ENCODE assay signal across 8 mouse cellular contexts in the genomic region with DNA sequence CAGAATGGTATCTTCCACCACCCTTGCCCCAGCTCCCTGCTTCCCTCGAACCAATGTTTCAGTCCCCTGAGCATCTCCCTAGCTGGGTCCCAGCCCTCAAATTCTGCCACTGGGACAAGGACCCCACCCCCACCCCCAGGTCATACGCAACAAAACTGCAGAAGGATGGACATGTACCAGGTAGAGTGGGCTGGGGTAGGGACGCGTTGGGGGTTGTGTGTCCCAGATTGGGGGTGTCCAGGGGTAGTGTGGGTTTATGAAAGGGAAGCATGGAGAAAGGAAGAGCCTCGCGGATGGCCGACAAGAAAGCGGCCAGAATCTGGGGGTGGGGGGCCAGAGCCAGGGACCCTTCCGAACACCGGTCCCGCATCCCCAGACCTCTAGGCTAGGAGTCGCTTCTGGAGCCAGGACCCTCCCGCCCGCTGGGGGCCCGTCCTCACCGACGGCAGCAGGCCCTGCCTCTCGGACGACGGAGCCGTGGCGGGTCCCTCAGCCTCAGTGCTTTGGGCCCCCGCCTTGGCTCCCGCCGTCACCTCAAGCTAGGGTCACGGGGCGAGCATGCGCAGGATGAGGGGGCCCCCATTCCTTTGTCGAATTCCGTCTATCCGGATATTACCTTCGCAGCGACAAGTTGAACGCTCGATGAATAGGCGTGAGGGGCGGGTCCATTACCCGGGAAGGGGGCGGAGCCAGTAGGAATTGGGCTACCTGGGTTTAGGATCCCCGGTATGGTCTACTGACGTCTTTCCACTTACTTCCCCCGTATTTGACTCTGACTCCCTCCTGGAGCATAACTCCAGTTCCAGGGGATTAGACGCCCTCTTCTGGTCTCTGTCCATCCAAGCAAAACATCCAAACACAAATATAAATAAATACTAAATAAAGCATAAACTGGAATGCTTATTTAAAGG. TPM values are rescaled to one million over a fixed set of nuclear protein-coding genes. Genes with fewer than 3 reads are reported as not detected.
DNase-seq lines count a peak whose midpoint lies in the region; ATAC-seq and TF ChIP-seq lines count a peak whose summit lies in the region.

A gene (minus strand): TSS at position 521 of the 911 bp plus-strand sequence.

- H3K9ac ChIP-seq in ES-Bruce4 (ENCODE audit: low read depth, poor library complexity, severe bottlenecking), result peak within 1 kb of the TSS; percentile 89
- H3K9ac ChIP-seq in forebrain, embryonic 13.5 days, result peak within 1 kb of the TSS; percentile 76
- H3K9ac ChIP-seq in heart, embryonic 16.5 days (ENCODE audit: low read length), result peak within 1 kb of the TSS; percentile 73
- H3K9ac ChIP-seq in liver, embryonic 13.5 days, result peak within 1 kb of the TSS; percentile 72
- peak within 1 kb of the TSS; percentile 39; the same call in 1 of the 2 replicates for H3K9ac ChIP-seq in stomach, embryonic 15.5 days

- no peaks in the 10 kb centered on the region for H3K4me1 ChIP-seq in ES-Bruce4 (ENCODE audit: control insufficient read depth, insufficient read depth, low read length)
- peaks cover 21% of the 10 kb centered on the region for H3K4me1 ChIP-seq in forebrain, embryonic 13.5 days
- H3K4me1 ChIP-seq in heart, embryonic 16.5 days (ENCODE audit: control insufficient read depth, insufficient read depth, low read length), result peaks cover 11% of the 10 kb centered on the region
- H3K4me1 ChIP-seq in liver, embryonic 13.5 days (replicated peaks), result peaks cover 34% of the 10 kb centered on the region
- peaks cover 7% of the 10 kb centered on the region for H3K4me1 ChIP-seq in stomach, embryonic 15.5 days

- peak within 1 kb of the TSS; percentile 82 for H3K27ac ChIP-seq in ES-Bruce4 (ENCODE audit: insufficient read depth, low read length)
- H3K27ac ChIP-seq in forebrain, embryonic 13.5 days, result peak within 1 kb of the TSS; percentile 51
- H3K27ac ChIP-seq in heart, embryonic 16.5 days (ENCODE audit: low read length), result no peak within 1 kb of the TSS
- no peak within 1 kb of the TSS for H3K27ac ChIP-seq in liver, embryonic 13.5 days
- no peak within 1 kb of the TSS for H3K27ac ChIP-seq in stomach, embryonic 15.5 days

- no peaks in the 10 kb centered on the region for H3K9me3 ChIP-seq in ES-Bruce4 (replicated peaks; ENCODE audit: control insufficient read depth, insufficient read depth, low read length, poor library complexity, severe bottlenecking)
- H3K9me3 ChIP-seq in forebrain, embryonic 13.5 days (replicated peaks), result no peaks in the 10 kb centered on the region
- H3K9me3 ChIP-seq in heart, embryonic 16.5 days (replicated peaks; ENCODE audit: control insufficient read depth, low read length), result no peaks in the 10 kb centered on the region
- no peaks in the 10 kb centered on the region for H3K9me3 ChIP-seq in liver, embryonic 13.5 days (replicated peaks)
- no peaks in the 10 kb centered on the region for H3K9me3 ChIP-seq in stomach, embryonic 15.5 days

- peak within 1 kb of the TSS; percentile 79 for H3K4me2 ChIP-seq in forebrain, embryonic 13.5 days
- peak within 1 kb of the TSS; percentile 92 for H3K4me2 ChIP-seq in heart, embryonic 16.5 days (ENCODE audit: low read depth, low read length)
- peak within 1 kb of the TSS; percentile 95 for H3K4me2 ChIP-seq in liver, embryonic 13.5 days
- H3K4me2 ChIP-seq in stomach, embryonic 15.5 days, result peak within 1 kb of the TSS; percentile 95

- no peaks in the 10 kb centered on the region for H3K27me3 ChIP-seq in ES-Bruce4 (ENCODE audit: control insufficient read depth, insufficient read depth, low read length, poor library complexity, severe bottlenecking)
- no peaks in the 10 kb centered on the region for H3K27me3 ChIP-seq in forebrain, embryonic 13.5 days
- H3K27me3 ChIP-seq in heart, embryonic 16.5 days (ENCODE audit: control insufficient read depth, insufficient read depth, low read length), result no peaks in the 10 kb centered on the region
- H3K27me3 ChIP-seq in liver, embryonic 13.5 days, result peaks cover 9% of the 10 kb centered on the region; the same call in 1 of the 2 replicates
- no peaks in the 10 kb centered on the region for H3K27me3 ChIP-seq in stomach, embryonic 15.5 days (replicated peaks)

- peak; percentile 90 for ATAC-seq in cerebellum, adult (ENCODE audit: insufficient number of reproducible peaks, low FRiP score, low TSS enrichment)
- ATAC-seq in forebrain, embryonic 13.5 days, result peak; percentile 90
- ATAC-seq in heart, embryonic 16.5 days (replicated peaks; ENCODE audit: extremely low read depth, insufficient read depth, low FRiP score), result peak; percentile 66
- peak; percentile 75 for ATAC-seq in liver, embryonic 13.5 days (ENCODE audit: low read depth)
- peak; percentile 72 for ATAC-seq in stomach, embryonic 15.5 days (ENCODE audit: insufficient read depth, low FRiP score, low read depth)

- TF ChIP-seq CTCF in ES-Bruce4 (IDR thresholded peaks at IDR 0.05; ENCODE audit: low read depth, low read length), result no peak

- TF ChIP-seq EP300 in ES-Bruce4 (IDR thresholded peaks at IDR 0.05; ENCODE audit: insufficient read depth, low read depth, low read length), result no peak

- no peaks in the 10 kb centered on the region for H3K36me3 ChIP-seq in ES-Bruce4 (ENCODE audit: control insufficient read depth, insufficient read depth, low read length, poor library complexity, severe bottlenecking)
- no peaks in the 10 kb centered on the region for H3K36me3 ChIP-seq in forebrain, embryonic 13.5 days (ENCODE audit: poor library complexity, severe bottlenecking)
- no peaks in the 10 kb centered on the region for H3K36me3 ChIP-seq in heart, embryonic 16.5 days (ENCODE audit: control insufficient read depth, insufficient read depth)
- no peaks in the 10 kb centered on the region for H3K36me3 ChIP-seq in liver, embryonic 13.5 days
- no peaks in the 10 kb centered on the region for H3K36me3 ChIP-seq in stomach, embryonic 15.5 days

- 2% methylated on average over 43 of the region's 43 CpGs for WGBS in forebrain, embryonic 13.5 days
- WGBS in heart, embryonic 16.5 days, result 3% methylated on average over 43 of the region's 43 CpGs
- WGBS in liver, embryonic 13.5 days (ENCODE audit: insufficient replicate concordance), result 7% methylated on average over 43 of the region's 43 CpGs
- whole genome bisulfite sequencing in stomach, embryonic 15.5 days, result 3% methylated on average over 43 of the region's 43 CpGs

- peak; percentile 88 to 91 for DNase-seq in kidney, postnatal 25 days
- peak; percentile 72 for DNase-seq in liver, embryonic 13.5 days
- DNase-seq in natural killer cell, adult 2 months (ENCODE audit: low spot score in 2 of 2), result peak; percentile 44 to 63

- peak; percentile 42 for TF ChIP-seq POLR2A in ES-Bruce4 (IDR thresholded peaks at IDR 0.05; ENCODE audit: insufficient read depth, low read length)

- peak within 1 kb of the TSS; percentile 93 for H3K4me3 ChIP-seq in ES-Bruce4 (ENCODE audit: low read depth, low read length)
- peak within 1 kb of the TSS; percentile 62 for H3K4me3 ChIP-seq in forebrain, embryonic 13.5 days
- peak within 1 kb of the TSS; percentile 58 for H3K4me3 ChIP-seq in heart, embryonic 16.5 days (ENCODE audit: low read length)
- H3K4me3 ChIP-seq in liver, embryonic 13.5 days (replicated peaks), result peak within 1 kb of the TSS; percentile 65
- H3K4me3 ChIP-seq in stomach, embryonic 15.5 days (replicated peaks), result peak within 1 kb of the TSS; percentile 63

RNA-seq across cellular contexts. Expression of the gene that starts here (rescaled TPM):
- polyA plus RNA-seq in ES-Bruce4 (2011; ENCODE audit: insufficient read depth, insufficient read length, low read depth, missing spikeins), result 10.7 and 13.1 TPM in 2 replicates
- polyA plus RNA-seq in forebrain, embryonic 13.5 days (2015; fragmentation: Nextera tagmentation; extraction: Ambion mirVana), result 34.3 and 40.1 TPM in 2 replicates
- 4.3 and 5.9 TPM in 2 replicates for polyA plus RNA-seq in heart, embryonic 16.5 days (2015; fragmentation: Nextera tagmentation; extraction: Ambion mirVana)
- 1.3 and 1.4 TPM in 2 replicates for polyA plus RNA-seq in liver, embryonic 13.5 days (2015; fragmentation: Nextera tagmentation; extraction: Ambion mirVana)
- polyA plus RNA-seq in stomach, embryonic 15.5 days (2015; fragmentation: Nextera tagmentation; extraction: Ambion mirVana), result 18.1 and 23.5 TPM in 2 replicates

Comparison
In these comparisons a context has a peak if more than half of its experiments do, and no peak if none do; other contexts are left out.
1. H3K27ac ChIP-seq: peak in ES-Bruce4 (single experiment) and forebrain, embryonic 13.5 days (single experiment); none in heart, embryonic 16.5 days (single experiment), liver, embryonic 13.5 days (single experiment) and stomach, embryonic 15.5 days (single experiment).
2. H3K9ac ChIP-seq: peak in every context shown above with its lines; median percentile 89 in ES-Bruce4; 76 in forebrain, embryonic 13.5 days; 73 in heart, embryonic 16.5 days; 72 in liver, embryonic 13.5 days; 39 in stomach, embryonic 15.5 days.
3. Peak in every context shown above with its lines, with median percentiles within 50 percentile points of each other: H3K4me3 ChIP-seq, ATAC-seq, H3K4me2 ChIP-seq and DNase-seq.